Mouse (Mus musculus) ES-E14 (cell line): ENCODE results near the gene Apof. TPM values are rescaled to one million over a fixed set of nuclear protein-coding genes. Genes with fewer than 3 reads are reported as not detected.

ENCODE experiments used
- DNase-seq: peaks from one replicate; pipeline ENCODE4 v3.0.0-alpha.2; 2013; ENCODE audit warnings: low read depth, low spot score
- H3K27ac ChIP-seq: 2 replicates; pipeline ENCODE4 v1.5.1; 2012; ENCODE audit warnings: low read depth, mild to moderate bottlenecking, low read length, moderate library complexity, mixed read lengths; ENCODE audit not compliant: poor library complexity, insufficient read depth, severe bottlenecking
- H3K36me3 ChIP-seq: 2 replicates; pipeline ENCODE4 v1.6.1; 2012; ENCODE audit warnings: mild to moderate bottlenecking, low read length, moderate library complexity, mixed read lengths; ENCODE audit not compliant: control insufficient read depth, poor library complexity, insufficient read depth, severe bottlenecking
- H3K4me1 ChIP-seq, 2 experiments: fragments of 150-350 bp in 1 of 2; sonication (generic) in 1 of 2; 2 replicates each; pipeline ENCODE4 v1.6.1; 2012; ENCODE audit warnings: low read length in 2 of 2, mild to moderate bottlenecking in 1 of 2, mixed read lengths in 1 of 2; ENCODE audit not compliant: control insufficient read depth in 2 of 2, insufficient read depth in 2 of 2, poor library complexity in 1 of 2
- H3K4me3 ChIP-seq, 2 experiments: fragments of 150-350 bp in 1 of 2; sonication (generic) in 1 of 2; 2 replicates each; pipeline ENCODE4 v1.5.1; 2012; ENCODE audit warnings: low read length in 2 of 2, low read depth in 1 of 2, mild to moderate bottlenecking in 1 of 2, mixed read lengths in 1 of 2; ENCODE audit not compliant: insufficient read depth in 1 of 2, poor library complexity in 1 of 2, severe bottlenecking in 1 of 2
- H3K9ac ChIP-seq: 2 replicates; pipeline ENCODE4 v1.6.1; 2012; ENCODE audit warnings: low read depth, mild to moderate bottlenecking, low read length, mixed read lengths; ENCODE audit not compliant: poor library complexity, insufficient read depth, severe bottlenecking
- H3K9me3 ChIP-seq: fragments of 150-350 bp; sonication (generic); 2 replicates; pipeline ENCODE4 v1.6.1; 2012; ENCODE audit warnings: low read depth, mild to moderate bottlenecking, low read length; ENCODE audit not compliant: control insufficient read depth, insufficient read depth
- CHD2 ChIP-seq: IDR thresholded peaks from 2 replicates; pipeline ENCODE4 v1.6.1; 2014; ENCODE audit warnings: mild to moderate bottlenecking, low read depth, low read length, inconsistent platforms
- HCFC1 ChIP-seq: IDR thresholded peaks from 2 replicates; pipeline ENCODE4 v1.6.1; 2012; ENCODE audit warnings: low read length, inconsistent platforms, borderline replicate concordance; ENCODE audit not compliant: insufficient read depth
- MAFK ChIP-seq: IDR thresholded peaks from 2 replicates; pipeline ENCODE4 v1.6.1; 2014; ENCODE audit warnings: mild to moderate bottlenecking, low read depth, low read length, inconsistent platforms; ENCODE audit not compliant: insufficient read depth
- ZC3H11A ChIP-seq: IDR thresholded peaks from 2 replicates; pipeline ENCODE4 v1.6.1; 2012; ENCODE audit warnings: low read depth, mild to moderate bottlenecking, inconsistent platforms, low read length, borderline replicate concordance
- ZNF384 ChIP-seq: IDR thresholded peaks from 2 replicates; pipeline ENCODE4 v1.6.1; 2012; ENCODE audit warnings: low read depth, low read length, inconsistent platforms
- in situ Hi-C, 2 experiments: fragments of 600-800 bp; cut with MboI; formaldehyde crosslinking; loops; one replicate each; pipeline ENCODE4 v1.15.1; 2025; ENCODE audit warnings: low sequenced_read_pairs in 2 of 2, inconsistent platforms in 1 of 2; ENCODE audit not compliant: unreplicated experiment in 2 of 2
- total RNA-seq: library from RNA; depleted of rRNA; stranded (reverse); fragments of 300-350 nt; gene quantifications from 2 replicates; pipeline ENCODE4 v1.2.3, GENCODE M21; 2012

The Apof gene
- total RNA-seq, 1 experiment = 1.4 TPM

DNA sequence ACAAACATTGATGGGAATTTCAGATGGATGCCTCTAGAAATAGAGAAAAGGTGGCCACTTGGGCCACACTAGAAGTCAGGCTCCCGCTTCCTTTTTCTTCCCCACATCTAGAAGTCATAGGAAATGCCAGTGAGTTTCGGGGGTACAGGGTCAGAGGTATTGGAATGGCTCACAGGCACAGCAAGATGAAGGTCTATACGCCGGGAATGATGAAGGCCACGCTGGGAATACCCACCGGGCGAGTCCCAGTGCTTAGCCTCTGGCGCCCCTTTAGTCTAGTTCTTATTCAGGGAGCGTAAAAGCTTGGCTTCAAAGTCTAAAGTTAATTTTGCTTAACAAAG lies 34.3 kb downstream of the Apof start:
- Histone ChIP-seq H3K27ac (peak overlapping the region; percentile 91), H3K9ac (peak overlapping the region; percentile 98), H3K4me1 (peaks cover 0 to 6% of the 10 kb centered on the region in 2 experiments; a peak in 1 of 4 replicates), H3K9me3 (no peaks in the 10 kb centered on the region), H3K4me3 (peak overlapping the region; percentile 87 to 89), H3K36me3 (peaks cover under 1% of the 10 kb centered on the region; the same call in 1 of the 2 replicates)
- DNase-seq = no peak
- TF ChIP-seq ZC3H11A (no peak), ZNF384 (no peak), HCFC1 (no peak), CHD2 (no peak), MAFK (no peak)
- in situ Hi-C loops = no loop called here

- no peak for TF ChIP-seq ZNF384
- peak; percentile 66; the same call in 1 of the 2 replicates for TF ChIP-seq HCFC1
- no peak for TF ChIP-seq MAFK
- TF ChIP-seq ZC3H11A = no peak
- peak; percentile 92 for TF ChIP-seq CHD2
- H3K27ac ChIP-seq = peak within 1 kb of the TSS; percentile 94
- peak within 1 kb of the TSS; percentile 98 for H3K9ac ChIP-seq
- in situ Hi-C loops = no loop called here
- H3K36me3 ChIP-seq = peaks cover 5% of the 10 kb centered on the region; the same call in 1 of the 2 replicates
- H3K4me1 ChIP-seq = peaks cover 0 to 6% of the 10 kb centered on the region in 2 experiments; a peak in 1 of 4 replicates
- H3K9me3 ChIP-seq = no peaks in the 10 kb centered on the region
- DNase-seq = peak; percentile 98
- H3K4me3 ChIP-seq = peak within 1 kb of the TSS; percentile 87 to 89
Measured at GRCm38 (mm10) chr10:128303126-128304021, 34.9 kb downstream of the Apof start, which contains the start of gene Pan2. TSS of gene Pan2 (plus strand) at chr10:128303335.

DNA sequence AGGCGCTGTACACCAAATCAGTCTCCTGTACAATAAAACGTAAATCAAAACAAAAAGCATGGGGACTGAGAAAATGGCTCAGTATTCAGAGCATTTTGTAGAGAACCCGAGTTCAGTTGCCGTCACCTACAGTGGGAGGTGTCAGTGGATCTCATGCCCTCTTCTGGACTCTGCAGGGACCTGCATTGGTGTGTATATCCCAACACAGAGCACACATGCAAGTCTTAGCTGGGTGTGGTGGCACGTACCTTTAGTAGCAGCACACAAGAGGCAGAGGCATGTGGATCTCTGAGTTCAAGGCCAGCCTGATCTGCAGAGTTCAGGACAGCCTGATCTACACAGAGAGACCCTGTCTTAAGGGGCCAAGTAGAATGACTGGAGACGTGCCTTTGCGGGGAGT lies 41.2 kb downstream of the Apof start:
- Histone ChIP-seq H3K36me3 (peaks cover 34% of the 10 kb centered on the region), H3K9ac (no peak overlapping the region), H3K27ac (no peak overlapping the region), H3K9me3 (no peaks in the 10 kb centered on the region), H3K4me1 (peaks cover 3 to 4% of the 10 kb centered on the region in 2 experiments; a peak in 1 of 4 replicates), H3K4me3 (no peak overlapping the region)
- in situ Hi-C loops = no loop called here
- no peak for DNase-seq
- no peak for TF ChIP-seq ZC3H11A
- TF ChIP-seq MAFK = no peak
- no peak for TF ChIP-seq CHD2
- no peak for TF ChIP-seq HCFC1
- TF ChIP-seq ZNF384 = no peak

DNA sequence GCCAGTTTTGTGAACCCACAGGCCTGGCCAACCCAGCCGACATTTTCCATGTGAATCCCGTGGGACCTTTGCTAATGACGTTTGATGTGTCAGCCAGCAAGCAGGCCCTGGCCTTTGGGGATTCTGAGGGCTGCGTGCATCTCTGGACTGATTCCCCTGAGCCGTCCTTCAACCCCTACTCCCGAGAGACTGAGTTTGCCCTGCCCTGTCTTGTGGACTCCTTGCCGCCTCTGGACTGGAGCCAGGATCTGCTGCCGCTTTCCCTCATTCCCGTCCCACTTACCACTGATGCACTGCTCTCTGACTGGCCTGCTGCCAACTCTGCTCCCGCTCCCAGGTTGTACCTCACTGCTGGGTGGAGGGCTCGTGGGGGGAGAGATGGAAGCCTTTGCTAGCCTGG lies 41.7 kb downstream of the Apof start:
- Histone ChIP-seq H3K9ac (no peak overlapping the region), H3K36me3 (peaks cover 39% of the 10 kb centered on the region), H3K27ac (no peak overlapping the region), H3K4me3 (no peak overlapping the region), H3K4me1 (peaks cover 3 to 4% of the 10 kb centered on the region in 2 experiments; a peak in 1 of 4 replicates), H3K9me3 (no peaks in the 10 kb centered on the region)
- no peak for TF ChIP-seq ZC3H11A
- TF ChIP-seq ZNF384 = no peak
- no peak for TF ChIP-seq CHD2
- no peak for TF ChIP-seq HCFC1
- no peak for TF ChIP-seq MAFK
- in situ Hi-C loops = no loop called here
- DNase-seq = no peak
